ENCODE assay signal across 17 mouse cellular contexts in the genomic region with DNA sequence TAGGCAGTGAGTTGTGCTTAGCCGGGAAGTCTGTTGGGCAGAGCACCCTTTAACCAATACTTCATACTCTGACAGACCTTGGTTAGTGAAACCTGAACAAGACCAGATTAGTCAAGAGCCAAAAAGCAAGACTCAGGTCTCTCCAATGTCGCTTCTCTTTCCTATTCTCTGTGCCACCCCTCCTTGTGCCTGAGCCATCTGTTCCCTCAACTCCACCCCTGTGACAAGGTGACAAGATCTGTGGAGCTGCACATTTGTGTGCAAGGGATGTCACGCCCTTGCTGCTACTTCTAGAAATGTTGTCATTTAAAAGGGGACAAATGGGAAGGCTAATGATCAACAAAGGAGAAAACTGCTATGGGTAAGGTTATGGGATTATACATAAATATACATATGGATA.
A peak's percentile ranks its signal among the peaks of the same experiment; 100 is the strongest.
DNase-seq lines count a peak whose midpoint lies in the region; ATAC-seq and TF ChIP-seq lines count a peak whose summit lies in the region.
"Had no signal": no experiment of that assay in that cellular context is flagged by ENCODE, and none has a peak within 500 bp of the region (broad histone marks: within the 10 kb centered on the region; RNA-seq: fewer than 3 reads in every experiment).

No protein-coding gene starts in this region.

- ATAC-seq in erythroid progenitor cell, adult 5-6 weeks (replicated peaks; ENCODE audit: low FRiP score, poor library complexity, severe bottlenecking): no peak
- ATAC-seq: activated CD4-positive, CD25-positive, alpha-beta regulatory T cell, adult 4 months; forebrain, embryonic 15.5 days; intestine, embryonic 15.5 days; Patski had no signal

- TF ChIP-seq POLR2A in brain, embryonic 14.5 days (IDR thresholded peaks at IDR 0.05; ENCODE audit: borderline replicate concordance, extremely low read depth, insufficient read depth, insufficient read length, poor library complexity, severe bottlenecking): no peak

- peak; percentile 20 for DNase-seq in brain, embryonic 14.5 days (ENCODE audit: low read depth)
- peak; percentile 36 to 58 for DNase-seq in cerebellum, adult 18-20 months
- peak; percentile 32 to 39 for DNase-seq in cerebellum, postnatal 10 days
- no peak for DNase-seq in heart, postnatal 14 days
- DNase-seq in spleen, postnatal 10 days (ENCODE audit: low spot score in 2 of 2): no peak
- DNase-seq: adrenal gland, adult 2 months; adrenal gland, postnatal 25 days; embryo, embryonic 11 days; gastrocnemius, postnatal 10 days; heart, adult 18-20 months; heart, postnatal 10 days; kidney, adult 2 months had no signal

- intact Hi-C loops in heart, postnatal 14 days (cut with DNase I): no loop called here

- TF ChIP-seq CTCF in brain, embryonic 14.5 days (IDR thresholded peaks at IDR 0.05; ENCODE audit: borderline replicate concordance, extremely low read depth, insufficient read depth, insufficient read length): no peak

Comparison
In these comparisons a context has a peak if more than half of its experiments do, and no peak if none do; other contexts are left out.
1. DNase-seq: peak in brain, embryonic 14.5 days (single experiment), cerebellum, adult 18-20 months (2 of 2) and cerebellum, postnatal 10 days (2 of 2); none in heart, postnatal 14 days (0 of 2) and spleen, postnatal 10 days (0 of 2).